Mouse (Mus musculus): Measurements from ENCODE around the gene Ncapd3. TPM values are rescaled to one million over a fixed set of nuclear protein-coding genes. Genes with fewer than 3 reads are reported as not detected.

Ncapd3 gene
- polyA plus RNA-seq (2012; rRNA removed): 27.4 and 28.6 TPM in 2 replicates

DNA sequence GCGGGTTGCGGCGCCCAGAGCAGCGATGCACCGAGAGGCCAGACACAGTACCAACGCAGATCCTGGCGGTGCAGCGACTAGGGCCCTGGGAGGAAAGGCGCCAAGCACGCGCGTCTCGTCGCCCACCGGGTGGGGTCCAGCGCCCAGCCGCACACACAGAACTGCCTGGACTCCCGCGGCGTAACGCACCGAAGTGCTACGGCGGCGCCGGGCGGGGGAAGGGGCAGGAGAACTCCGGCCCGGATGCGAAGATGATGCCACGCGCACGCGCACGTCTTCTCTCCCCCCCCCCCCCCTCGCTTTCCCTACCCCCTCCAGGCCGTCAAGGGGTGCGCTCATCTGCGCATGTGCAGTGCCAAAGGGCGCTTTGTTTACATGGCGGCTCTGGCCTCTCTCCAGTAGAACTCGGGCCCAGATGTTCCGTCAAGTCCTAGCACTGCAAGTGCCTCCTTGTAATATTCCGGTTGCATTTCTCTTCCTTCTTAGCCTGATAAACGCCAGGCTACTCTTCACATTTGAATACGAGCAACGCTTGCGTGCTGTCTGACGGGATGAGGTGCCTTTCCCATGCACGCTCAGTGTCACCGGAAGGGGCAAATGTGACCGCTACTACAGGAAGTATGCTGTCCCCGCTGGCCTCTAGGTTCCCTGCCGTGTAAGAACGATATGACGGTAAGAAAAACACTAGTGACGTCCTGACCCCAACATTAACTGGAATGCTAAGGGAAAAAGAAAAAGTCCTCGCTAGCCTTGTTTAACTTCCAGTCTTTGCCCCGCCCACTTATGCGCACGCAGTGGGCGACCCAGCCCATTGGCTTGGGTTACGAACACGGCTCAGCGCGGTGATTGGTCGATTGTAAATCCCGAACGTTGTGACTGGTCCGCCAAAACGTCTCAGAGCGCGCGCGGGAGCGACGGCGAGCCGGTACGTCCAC lies at the start of gene Ncapd3, which contains the start of gene Vps26b:
Ncapd3 (plus strand) TSS at position 348 of the 935 bp plus-strand sequence.
Vps26b (minus strand) TSS at position 238 of the 935 bp plus-strand sequence.

DNA sequence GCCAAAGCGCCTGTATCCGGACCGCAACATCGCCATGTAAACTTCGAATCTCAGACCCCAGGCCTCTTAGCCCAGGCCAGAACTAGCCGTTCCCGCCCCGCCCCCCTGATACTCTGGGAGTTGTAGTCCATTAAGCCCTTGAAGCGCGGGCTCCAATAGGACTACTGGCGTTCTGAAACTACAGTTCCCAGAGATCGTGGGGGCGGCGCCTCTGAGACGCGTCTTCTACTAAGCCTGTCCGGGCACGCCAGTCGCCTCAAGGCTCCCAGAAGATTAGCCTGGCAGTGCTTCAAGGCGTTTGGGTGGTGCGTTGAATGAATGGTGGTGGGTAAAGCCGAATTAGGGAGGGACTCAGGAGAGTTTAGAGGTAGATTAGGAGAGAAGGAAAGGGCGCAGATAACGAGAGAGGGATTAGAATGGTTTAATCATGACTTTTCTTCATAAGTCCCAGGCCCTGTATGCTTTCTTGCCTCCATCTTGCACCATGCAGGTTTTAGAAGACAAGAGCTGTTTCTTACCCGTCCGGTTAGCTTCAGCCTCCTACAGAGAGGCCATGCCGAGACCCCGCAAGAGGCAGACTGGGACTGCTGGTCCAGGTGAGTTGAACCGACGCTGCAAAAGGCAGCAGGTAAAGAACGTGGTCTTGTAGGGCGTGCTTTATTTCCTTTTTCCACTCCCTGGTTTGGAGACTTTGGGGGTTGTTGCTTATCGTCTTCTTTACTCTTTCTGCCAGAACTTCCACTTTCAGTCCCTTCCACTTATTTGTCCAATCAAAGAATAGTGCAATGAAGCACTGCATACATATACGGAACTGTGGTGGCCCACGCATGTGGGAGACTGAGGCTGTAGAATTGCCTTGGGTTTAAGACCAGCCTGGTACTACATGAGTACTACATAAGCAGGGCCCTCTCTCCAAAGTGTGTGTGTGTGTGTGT lies 30.2 kb upstream of the Ncapd3 start, which contains the start of the genes Acad8 and Thyn1:
Acad8 (minus strand) TSS at position 106 of the 935 bp plus-strand sequence.
Thyn1 (plus strand) TSS at position 250 of the 935 bp plus-strand sequence.

Other genes starting within 250 kb of the Ncapd3 start
- 2.1 and 3.0 TPM in 2 replicates for gene Glb1l2, start 223.7 kb upstream of the Ncapd3 start, polyA plus RNA-seq (2012; rRNA removed)
- 0.05 and 0.07 TPM in 2 replicates for gene Glb1l3, start 169.3 kb upstream of the Ncapd3 start, polyA plus RNA-seq (2012; rRNA removed)
- gene Gm1110, start 107.1 kb upstream of the Ncapd3 start, polyA plus RNA-seq (2012; rRNA removed): 0.10 and 0.16 TPM in 2 replicates
- 37.0 and 38.2 TPM in 2 replicates for gene Acad8, start 30.6 kb upstream of the Ncapd3 start, polyA plus RNA-seq (2012; rRNA removed)
- 103 and 107 TPM in 2 replicates for gene Thyn1, start 30.5 kb upstream of the Ncapd3 start, polyA plus RNA-seq (2012; rRNA removed)
- 89.4 and 94.9 TPM in 2 replicates for gene Vps26b, start 110 bp upstream of the Ncapd3 start, polyA plus RNA-seq (2012; rRNA removed)
- gene Jam3, start 125.2 kb downstream of the Ncapd3 start, polyA plus RNA-seq (2012; rRNA removed): 37.7 and 42.9 TPM in 2 replicates